Mouse (Mus musculus): ENCODE results near the gene Slc12a4. TPM values are rescaled to one million over a fixed set of nuclear protein-coding genes. Genes with fewer than 3 reads are reported as not detected.
"Not testable (repeated sequence)": the region's sequence is repeated elsewhere in the genome, so short reads cannot be mapped to it uniquely, and the experiment has no call there.

Slc12a4 gene
- polyA plus RNA-seq, 1 experiment: not detected

DNA sequence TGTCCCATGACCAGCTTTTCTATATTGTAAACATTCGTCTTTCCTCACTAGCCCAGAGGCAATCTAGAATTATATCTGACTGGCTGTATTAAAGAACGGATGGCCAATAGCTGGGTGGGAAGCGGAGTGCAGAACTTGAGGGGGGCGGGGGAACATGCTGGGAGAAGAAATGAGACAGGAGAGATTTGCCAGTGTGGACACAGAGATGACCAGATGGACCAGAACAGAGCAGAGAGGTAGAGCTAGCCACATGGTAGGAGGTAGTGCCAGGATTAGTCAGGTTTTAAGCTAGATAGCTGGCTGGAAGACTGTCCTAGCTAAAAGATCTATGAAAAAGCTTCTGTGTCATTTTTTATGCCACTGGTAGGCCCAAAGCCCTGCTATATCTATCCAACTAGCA, 36.0 kb upstream of the Slc12a4 start:
- WGBS: 81% methylated on average over 4 of the region's 4 CpGs
- Histone ChIP-seq H3K27ac (ENCODE audit: insufficient read depth, low read depth, low read length) (no peak overlapping the region), H3K4me1 (ENCODE audit: control insufficient read depth, insufficient read depth, low read length) (no peaks in the 10 kb centered on the region), H3K4me3 (ENCODE audit: insufficient read depth, low read depth, low read length) (no peak overlapping the region)
- TF ChIP-seq CTCF (IDR thresholded peaks at IDR 0.05; ENCODE audit: insufficient read depth, low read depth, low read length) (no peak), POLR2A (IDR thresholded peaks at IDR 0.05; ENCODE audit: insufficient read depth, low read depth, low read length) (no peak)

DNA sequence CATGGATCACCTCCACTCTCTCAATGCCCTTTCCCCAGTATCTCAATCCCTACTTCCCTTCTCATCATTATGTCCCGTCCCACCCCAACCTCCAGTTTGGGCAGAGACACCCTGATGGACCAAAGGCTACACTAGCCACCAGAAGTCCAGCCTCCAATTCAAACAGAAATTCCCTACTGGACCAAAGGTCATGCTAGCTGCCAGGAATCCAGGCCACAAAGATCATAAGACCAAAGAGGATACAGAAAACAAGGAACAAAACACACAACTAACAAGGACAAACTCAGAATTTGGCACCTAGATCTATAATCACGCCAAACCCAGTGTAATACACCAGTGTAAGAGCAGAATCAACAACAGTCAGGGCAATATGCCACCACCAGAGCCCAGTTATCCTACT, 33.1 kb upstream of the Slc12a4 start:
- WGBS: 82% methylated on average over 2 of the region's 2 CpGs
- no peak for TF ChIP-seq POLR2A (IDR thresholded peaks at IDR 0.05; ENCODE audit: insufficient read depth, low read depth, low read length)
- no peak for TF ChIP-seq CTCF (IDR thresholded peaks at IDR 0.05; ENCODE audit: insufficient read depth, low read depth, low read length)
- H3K4me3 ChIP-seq (ENCODE audit: insufficient read depth, low read depth, low read length): no peak overlapping the region
- H3K4me1 ChIP-seq (ENCODE audit: control insufficient read depth, insufficient read depth, low read length): no peaks in the 10 kb centered on the region
- H3K27ac ChIP-seq (ENCODE audit: insufficient read depth, low read depth, low read length): no peak overlapping the region

DNA sequence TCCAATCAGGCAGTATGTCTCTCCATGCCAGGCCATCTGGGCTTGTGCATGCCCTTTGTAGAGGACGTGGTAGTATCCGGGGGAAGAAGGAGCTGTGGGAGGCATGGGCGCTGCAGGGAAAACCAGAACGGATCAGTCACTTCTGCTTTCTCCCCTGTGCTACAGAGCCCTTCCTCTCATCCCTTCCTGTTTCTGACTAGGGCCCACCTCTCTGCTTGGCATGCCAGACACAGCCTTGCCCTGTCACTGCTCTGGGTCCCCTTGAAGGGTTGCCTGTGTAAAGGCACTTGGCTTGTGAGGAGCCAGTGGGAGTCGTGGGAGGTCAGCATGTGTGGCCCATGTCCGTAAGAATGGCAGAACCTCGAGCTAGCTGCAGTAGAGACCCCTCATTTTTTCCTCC, 30.5 kb upstream of the Slc12a4 start:
- Histone ChIP-seq H3K27ac (ENCODE audit: insufficient read depth, low read depth, low read length) (no peak overlapping the region), H3K4me1 (ENCODE audit: control insufficient read depth, insufficient read depth, low read length) (no peaks in the 10 kb centered on the region), H3K4me3 (ENCODE audit: insufficient read depth, low read depth, low read length) (no peak overlapping the region)
- TF ChIP-seq CTCF (IDR thresholded peaks at IDR 0.05; ENCODE audit: insufficient read depth, low read depth, low read length): no peak
- TF ChIP-seq POLR2A (IDR thresholded peaks at IDR 0.05; ENCODE audit: insufficient read depth, low read depth, low read length): no peak
- 67% methylated on average over 7 of the region's 7 CpGs for WGBS

DNA sequence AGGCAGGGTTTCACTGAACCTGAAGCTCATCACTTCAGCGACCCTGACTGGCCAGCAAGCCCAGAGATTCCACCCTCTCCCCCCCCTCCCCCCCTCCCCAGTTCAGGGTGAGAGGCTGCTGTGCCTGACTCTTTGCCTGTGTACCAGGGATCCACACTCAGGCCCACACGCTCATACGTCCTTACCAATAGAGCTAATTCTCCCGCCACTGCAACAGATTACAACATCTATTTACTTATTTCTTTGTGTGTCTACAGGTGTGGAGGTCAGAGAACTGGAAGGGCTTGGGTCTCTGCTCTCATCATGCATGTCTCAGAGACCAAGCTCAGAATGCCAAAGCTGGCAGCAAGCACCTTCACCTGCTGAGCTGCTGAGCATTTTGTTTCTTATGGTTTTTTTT, 27.3 kb upstream of the Slc12a4 start:
- TF ChIP-seq POLR2A (IDR thresholded peaks at IDR 0.05; ENCODE audit: insufficient read depth, low read depth, low read length) (no peak), CTCF (IDR thresholded peaks at IDR 0.05; ENCODE audit: insufficient read depth, low read depth, low read length) (no peak)
- Histone ChIP-seq H3K4me1 (ENCODE audit: control insufficient read depth, insufficient read depth, low read length) (peaks cover 3% of the 10 kb centered on the region), H3K4me3 (ENCODE audit: insufficient read depth, low read depth, low read length) (no peak overlapping the region), H3K27ac (ENCODE audit: insufficient read depth, low read depth, low read length) (no peak overlapping the region)
- 51% methylated on average over 4 of the region's 4 CpGs for WGBS

DNA sequence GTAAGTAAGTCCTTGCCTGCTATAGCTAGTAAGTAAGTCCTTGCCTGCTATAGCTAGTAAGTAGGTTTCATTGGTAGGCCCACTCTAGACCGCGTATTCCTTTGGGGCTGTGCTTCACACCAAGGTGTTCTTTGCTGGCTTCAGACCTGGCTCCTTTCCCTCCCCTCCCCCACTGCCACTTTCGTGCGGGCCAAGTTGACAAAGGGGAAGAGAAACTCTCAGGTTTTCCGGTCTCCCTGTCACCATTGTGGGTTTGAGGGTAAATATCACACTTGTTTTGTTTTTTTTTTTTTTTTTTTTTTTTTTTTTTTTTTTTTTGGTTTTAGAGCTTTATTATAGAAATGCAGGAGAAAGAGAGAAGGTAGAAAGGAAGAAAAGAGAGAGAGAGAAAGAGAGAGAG, 26.6 kb upstream of the Slc12a4 start:
- TF ChIP-seq CTCF (IDR thresholded peaks at IDR 0.05; ENCODE audit: insufficient read depth, low read depth, low read length): no peak
- 64% methylated on average over 5 of the region's 5 CpGs for WGBS
- H3K4me3 ChIP-seq (ENCODE audit: insufficient read depth, low read depth, low read length): no peak overlapping the region
- peaks cover 3% of the 10 kb centered on the region for H3K4me1 ChIP-seq (ENCODE audit: control insufficient read depth, insufficient read depth, low read length)
- no peak overlapping the region for H3K27ac ChIP-seq (ENCODE audit: insufficient read depth, low read depth, low read length)

DNA sequence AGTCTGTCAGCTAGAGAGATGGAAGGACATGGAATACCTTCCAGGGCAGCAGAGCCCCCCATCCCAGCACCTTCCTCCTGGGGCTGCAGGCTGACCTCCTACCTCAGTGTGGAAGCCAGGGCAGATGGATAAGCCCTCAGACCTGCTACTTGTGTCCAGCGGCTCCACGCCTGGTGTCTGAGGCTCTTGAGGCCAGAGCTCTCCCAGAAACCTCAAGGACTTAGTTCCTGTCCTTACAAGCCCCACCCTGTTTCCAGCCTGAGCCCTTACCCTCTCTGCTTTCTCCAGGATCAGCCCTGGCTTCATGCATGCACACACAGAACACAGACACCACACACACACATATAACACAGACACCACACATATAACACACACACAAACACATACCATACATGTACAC, 25.6 kb upstream of the Slc12a4 start:
- Histone ChIP-seq H3K4me1 (ENCODE audit: control insufficient read depth, insufficient read depth, low read length) (peaks cover 3% of the 10 kb centered on the region), H3K27ac (ENCODE audit: insufficient read depth, low read depth, low read length) (no peak overlapping the region), H3K4me3 (ENCODE audit: insufficient read depth, low read depth, low read length) (no peak overlapping the region)
- TF ChIP-seq CTCF (IDR thresholded peaks at IDR 0.05; ENCODE audit: insufficient read depth, low read depth, low read length): no peak
- TF ChIP-seq POLR2A (IDR thresholded peaks at IDR 0.05; ENCODE audit: insufficient read depth, low read depth, low read length): no peak
- WGBS: 83% methylated on average over 2 of the region's 2 CpGs

DNA sequence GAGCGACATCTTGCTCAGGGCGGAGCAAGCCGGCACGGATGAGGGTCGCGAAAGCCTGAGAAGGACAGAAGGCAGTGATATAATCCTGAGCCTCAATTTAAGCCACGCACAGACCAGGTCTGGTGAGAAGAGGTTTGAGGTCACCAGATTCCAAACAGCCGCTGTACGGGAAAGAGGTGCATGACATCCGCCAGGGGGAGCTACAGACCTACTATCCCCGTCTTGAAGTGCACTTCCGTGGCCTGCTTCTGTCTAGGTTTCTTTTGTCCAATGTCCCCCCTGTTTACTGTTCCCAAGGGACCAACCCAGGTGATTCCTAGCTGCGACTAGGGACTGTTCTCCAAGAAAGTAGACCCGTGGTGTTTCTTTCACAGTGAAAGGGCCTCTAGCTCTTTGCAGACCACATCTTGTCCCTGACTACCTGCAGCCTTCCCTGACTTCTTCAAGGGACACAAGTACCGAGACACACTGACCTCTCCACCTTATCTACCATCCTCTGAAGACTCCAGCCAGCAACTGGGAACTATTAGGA, 25.0 kb upstream of the Slc12a4 start, which contains the start of gene Dus2:
Gene Dus2, plus strand, starts transcription at position 482 of the 532 bp plus-strand sequence.
- 13% methylated on average over 15 of the region's 15 CpGs for WGBS
- TF ChIP-seq CTCF (IDR thresholded peaks at IDR 0.05; ENCODE audit: insufficient read depth, low read depth, low read length) (peak; percentile 67), POLR2A (IDR thresholded peaks at IDR 0.05; ENCODE audit: insufficient read depth, low read depth, low read length) (no peak)
- Histone ChIP-seq H3K27ac (ENCODE audit: insufficient read depth, low read depth, low read length) (no peak within 1 kb of the TSS), H3K4me3 (ENCODE audit: insufficient read depth, low read depth, low read length) (no peak within 1 kb of the TSS; the same call in 1 of the 2 replicates), H3K4me1 (ENCODE audit: control insufficient read depth, insufficient read depth, low read length) (peaks cover 3% of the 10 kb centered on the region)

DNA sequence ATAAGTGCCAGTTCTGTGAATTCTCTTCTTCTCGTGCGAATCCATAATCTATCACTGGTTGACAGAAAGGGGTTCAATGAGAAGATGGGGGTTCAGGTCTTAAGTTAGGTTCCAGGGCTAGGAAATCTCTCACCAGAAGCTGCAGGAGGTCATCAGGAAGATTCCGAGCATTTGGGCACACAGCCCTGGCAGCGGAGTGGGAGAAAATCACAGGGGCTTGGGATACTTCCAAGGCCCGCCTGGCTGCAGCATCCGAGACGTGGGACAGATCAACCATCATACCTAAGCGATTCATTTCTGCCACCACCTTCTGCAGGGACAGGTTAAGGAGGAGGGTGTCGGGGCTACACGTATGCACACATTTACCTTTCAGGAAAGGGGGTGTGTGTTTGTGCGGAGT, 22.6 kb upstream of the Slc12a4 start:
- 73% methylated on average over 11 of the region's 11 CpGs for WGBS
- H3K4me3 ChIP-seq (ENCODE audit: insufficient read depth, low read depth, low read length): no peak overlapping the region
- no peak for TF ChIP-seq CTCF (IDR thresholded peaks at IDR 0.05; ENCODE audit: insufficient read depth, low read depth, low read length)
- TF ChIP-seq POLR2A (IDR thresholded peaks at IDR 0.05; ENCODE audit: insufficient read depth, low read depth, low read length): no peak
- peaks cover 3% of the 10 kb centered on the region for H3K4me1 ChIP-seq (ENCODE audit: control insufficient read depth, insufficient read depth, low read length)
- no peak overlapping the region for H3K27ac ChIP-seq (ENCODE audit: insufficient read depth, low read depth, low read length)

DNA sequence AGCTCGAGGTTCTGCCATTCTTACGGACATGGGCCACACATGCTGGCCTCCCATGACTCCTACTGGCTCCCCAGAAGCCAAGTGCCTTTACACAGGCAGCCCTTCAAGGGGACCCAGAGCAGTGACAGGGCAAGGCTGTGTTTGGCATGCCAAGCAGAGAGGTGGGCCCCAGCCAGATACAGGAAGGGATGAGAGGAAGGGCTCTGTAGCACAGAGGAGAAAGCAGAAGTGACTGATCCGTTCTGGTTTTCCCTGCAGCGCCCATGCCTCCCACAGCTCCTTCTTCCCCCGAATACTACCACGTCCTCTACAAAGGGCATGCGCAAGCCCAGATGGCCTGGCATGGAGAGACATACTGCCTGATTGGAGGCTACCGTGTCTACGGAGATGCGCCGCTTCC, 17.5 kb upstream of the Slc12a4 start:
- WGBS: 78% methylated on average over 11 of the region's 11 CpGs
- H3K4me1 ChIP-seq (ENCODE audit: control insufficient read depth, insufficient read depth, low read length); H3K27ac ChIP-seq (ENCODE audit: insufficient read depth, low read depth, low read length); H3K4me3 ChIP-seq (ENCODE audit: insufficient read depth, low read depth, low read length): not testable (repeated sequence)

DNA sequence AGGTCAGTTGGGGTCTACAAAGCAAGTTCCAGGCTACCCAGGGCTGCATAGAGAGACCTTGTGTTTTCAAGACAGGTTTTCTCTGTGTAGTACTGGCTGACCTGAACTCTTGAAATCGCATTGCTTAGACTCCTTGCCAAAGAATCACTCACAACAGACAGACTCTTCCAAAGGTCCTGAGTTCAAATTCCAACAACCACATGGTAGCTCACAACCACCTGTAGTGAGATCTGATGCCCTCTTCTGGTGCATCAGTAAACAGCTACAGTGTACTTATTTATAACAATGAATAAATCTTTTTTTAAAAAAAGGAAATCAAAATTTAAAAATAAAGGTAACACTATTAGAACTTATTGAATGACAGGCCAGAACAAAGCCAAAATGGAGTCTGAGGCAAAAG, 15.2 kb upstream of the Slc12a4 start:
- Histone ChIP-seq H3K4me3 (ENCODE audit: insufficient read depth, low read depth, low read length) (no peak overlapping the region), H3K4me1 (ENCODE audit: control insufficient read depth, insufficient read depth, low read length) (no peaks in the 10 kb centered on the region), H3K27ac (ENCODE audit: insufficient read depth, low read depth, low read length) (no peak overlapping the region)
- TF ChIP-seq POLR2A (IDR thresholded peaks at IDR 0.05; ENCODE audit: insufficient read depth, low read depth, low read length) (no peak), CTCF (IDR thresholded peaks at IDR 0.05; ENCODE audit: insufficient read depth, low read depth, low read length) (no peak)
- WGBS: 91% methylated on average over 1 of the region's 1 CpGs
